Mouse (Mus musculus) midbrain, embryonic 14.5 days (tissue): ENCODE measurements around the gene Hist2h2aa1. TPM values are rescaled to one million over a fixed set of nuclear protein-coding genes. Genes with fewer than 3 reads are reported as not detected.
"Not testable (repeated sequence)": the region's sequence is repeated elsewhere in the genome, so short reads cannot be mapped to it uniquely, and the experiment has no call there.

Experiments used
- ATAC-seq: fragments of 200-750 bp; cut with Nextera tagmentation; 2 replicates; pipeline ENCODE4 v1.8.0; 2017; ENCODE audit warnings: moderate number of reproducible peaks, moderate library complexity; ENCODE audit not compliant: low FRiP score, low TSS enrichment
- DNase-seq: peaks from one replicate; pipeline ENCODE4 v3.0.0-alpha.2; 2015
- H3K27ac ChIP-seq: fragments of 300-500 bp; sonication (generic); replicated peaks from 2 replicates; pipeline ENCODE4 v1.5.1; 2014; ENCODE audit warnings: mild to moderate bottlenecking, low read depth, low read length, moderate library complexity
- H3K27me3 ChIP-seq: fragments of 300-500 bp; sonication (generic); 2 replicates; pipeline ENCODE4 v1.6.1; 2014; ENCODE audit warnings: low read length, control low read depth, mixed read lengths; ENCODE audit not compliant: control insufficient read depth, insufficient read depth
- H3K36me3 ChIP-seq: fragments of 300-500 bp; sonication (generic); 2 replicates; pipeline ENCODE4 v1.6.1; 2014; ENCODE audit warnings: low read length, control low read depth; ENCODE audit not compliant: control insufficient read depth, insufficient read depth
- H3K4me1 ChIP-seq: fragments of 300-500 bp; sonication (generic); 2 replicates; pipeline ENCODE4 v1.6.1; 2014; ENCODE audit warnings: mild to moderate bottlenecking, antibody characterized with exemption, low read length, control low read depth; ENCODE audit not compliant: control insufficient read depth, insufficient read depth
- H3K4me2 ChIP-seq: fragments of 300-500 bp; sonication (generic); 2 replicates; pipeline ENCODE4 v1.6.1; 2014; ENCODE audit warnings: mild to moderate bottlenecking, low read length, moderate library complexity
- H3K4me3 ChIP-seq: fragments of 300-500 bp; sonication (generic); replicated peaks from 2 replicates; pipeline ENCODE4 v1.5.1; 2014; ENCODE audit warnings: low read depth, low read length
- H3K9ac ChIP-seq: fragments of 300-500 bp; sonication (generic); replicated peaks from 2 replicates; pipeline ENCODE4 v1.6.1; 2014; ENCODE audit warnings: mild to moderate bottlenecking, low read length, moderate library complexity
- H3K9me3 ChIP-seq: fragments of 300-500 bp; sonication (generic); 2 replicates; pipeline ENCODE4 v1.6.1; 2016; ENCODE audit warnings: low read length, control low read depth, mixed read lengths; ENCODE audit not compliant: control insufficient read depth
- WGBS: fragments of 180-500 bp; shearing (Covaris S2); extraction: QIAGEN DNeasy Blood & Tissue Kit; methylation state at CpG from one replicate; pipeline ENCODE4 v1.1.7; 2014; 5-methylcytosine and 5-hydroxymethylcytosine counted together
- polyA plus RNA-seq: library from polyadenylated mRNA; unstranded; fragments of >200 nt; fragmentation: Nextera tagmentation; extraction: Ambion mirVana; gene quantifications from 2 replicates; pipeline ENCODE4 v1.2.1, GENCODE M21; 2014

The Hist2h2aa1 gene
- polyA plus RNA-seq, 1 experiment from 2014 or later: 32.0 TPM

GRCm38 (mm10) chr3:96266132-96266710 lies 20.9 kb downstream of the Hist2h2aa1 start:
- H3K4me2 ChIP-seq: no peak overlapping the region
- DNase-seq (no peak), ATAC-seq (no peak)
- no peaks in the 10 kb centered on the region for H3K9me3 ChIP-seq
- WGBS: 93% methylated on average over 8 of the region's 8 CpGs
- H3K27me3 ChIP-seq: no peaks in the 10 kb centered on the region
- no peak overlapping the region for H3K9ac ChIP-seq
- H3K36me3 ChIP-seq: no peaks in the 10 kb centered on the region
- H3K27ac ChIP-seq: no peak overlapping the region
- peaks cover 18% of the 10 kb centered on the region for H3K4me1 ChIP-seq
- H3K4me3 ChIP-seq: no peak overlapping the region

DNA sequence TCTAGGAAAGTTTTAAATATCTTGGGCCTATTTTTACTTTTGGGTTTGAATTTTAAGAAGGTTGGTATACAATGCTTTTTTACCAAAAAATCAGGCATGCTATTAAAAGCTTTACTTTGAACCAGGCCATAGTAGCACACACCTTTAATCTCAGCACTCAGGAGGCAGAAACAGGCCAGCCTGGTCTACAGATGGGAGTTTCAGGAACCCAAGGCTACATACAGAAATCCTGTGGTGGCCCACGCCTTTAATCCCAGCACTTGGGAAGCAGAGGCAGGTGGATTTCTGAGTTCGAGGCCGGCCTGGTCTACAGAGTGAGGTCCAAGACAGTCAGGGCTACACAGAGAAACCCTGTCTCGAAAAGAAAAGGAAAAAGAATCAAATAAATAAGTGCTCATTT lies 22.2 kb downstream of the Hist2h2aa1 start:
- H3K4me3 ChIP-seq: no peak overlapping the region
- no peak for DNase-seq
- H3K4me2 ChIP-seq: peak overlapping the region; percentile 91; the same call in 1 of the 2 replicates
- no peaks in the 10 kb centered on the region for H3K27me3 ChIP-seq
- ATAC-seq: no peak
- no peaks in the 10 kb centered on the region for H3K9me3 ChIP-seq
- H3K36me3 ChIP-seq: no peaks in the 10 kb centered on the region
- H3K9ac ChIP-seq: no peak overlapping the region
- peaks cover 18% of the 10 kb centered on the region for H3K4me1 ChIP-seq
- H3K27ac ChIP-seq: no peak overlapping the region
- 80% methylated on average over 4 of the region's 4 CpGs for WGBS

DNA sequence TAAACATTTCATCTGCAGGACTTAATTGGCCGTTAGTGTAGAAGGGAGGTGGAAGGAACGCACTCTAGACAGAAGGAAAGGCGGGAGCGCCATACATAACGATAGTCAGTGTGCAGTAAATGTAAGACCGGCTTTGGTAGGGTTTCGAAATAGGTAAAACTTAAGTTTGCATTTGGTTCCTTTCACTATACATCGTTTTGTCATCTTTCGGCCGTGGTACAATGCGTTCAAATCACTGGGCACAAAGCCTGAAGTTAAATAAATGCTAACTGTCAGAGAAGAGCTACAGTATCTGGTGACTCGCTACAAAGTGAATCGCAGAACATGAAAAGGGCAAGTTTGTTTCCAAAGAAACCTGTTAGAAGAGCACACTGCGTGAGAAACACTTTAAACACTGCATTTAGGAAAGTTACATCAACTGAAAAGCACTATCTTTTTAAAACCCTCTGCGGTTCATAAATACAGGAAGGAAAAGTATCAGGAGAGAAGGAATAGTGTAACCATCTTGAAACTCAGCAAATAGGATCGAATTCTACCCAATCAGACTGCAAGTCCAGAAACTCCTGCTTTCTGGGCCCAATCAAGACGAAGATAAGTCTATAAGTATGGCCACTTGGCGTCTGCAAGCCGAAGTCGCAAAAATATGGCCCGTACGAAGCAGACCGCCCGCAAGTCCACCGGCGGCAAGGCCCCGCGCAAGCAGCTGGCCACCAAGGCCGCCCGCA lies 22.9 kb downstream of the Hist2h2aa1 start, which contains the start of gene Hist2h3b:
TSS of gene Hist2h3b (plus strand) at position 604 of the 725 bp plus-strand sequence.
- Histone ChIP-seq H3K36me3 (no peaks in the 10 kb centered on the region), H3K9ac (peak within 1 kb of the TSS; percentile 39; the same call in 1 of the 2 replicates), H3K4me3 (peak within 1 kb of the TSS; percentile 40), H3K27ac (peak within 1 kb of the TSS; percentile 79), H3K27me3 (no peaks in the 10 kb centered on the region), H3K4me1 (peaks cover 18% of the 10 kb centered on the region), H3K9me3 (no peaks in the 10 kb centered on the region), H3K4me2 (peak within 1 kb of the TSS; percentile 91)
- 22% methylated on average over 30 of the region's 30 CpGs for WGBS
- DNase-seq (peak; percentile 88), ATAC-seq (peak; percentile 71)

- peak overlapping the region; percentile 39; the same call in 1 of the 2 replicates for H3K9ac ChIP-seq
- ATAC-seq: peak; percentile 55
- not testable (repeated sequence) for DNase-seq, H3K36me3 ChIP-seq, H3K27me3 ChIP-seq, H3K9me3 ChIP-seq
- peak overlapping the region; percentile 91 for H3K4me2 ChIP-seq
- H3K4me3 ChIP-seq: peak overlapping the region; percentile 40
- under 1% methylated on average over 11 of the region's 44 CpGs for WGBS
- H3K4me1 ChIP-seq: peaks cover 17% of the 10 kb centered on the region
- peak overlapping the region; percentile 79 for H3K27ac ChIP-seq
Measured at GRCm38 (mm10) chr3:96268776-96269378, 23.6 kb downstream of the Hist2h2aa1 start.

DNA sequence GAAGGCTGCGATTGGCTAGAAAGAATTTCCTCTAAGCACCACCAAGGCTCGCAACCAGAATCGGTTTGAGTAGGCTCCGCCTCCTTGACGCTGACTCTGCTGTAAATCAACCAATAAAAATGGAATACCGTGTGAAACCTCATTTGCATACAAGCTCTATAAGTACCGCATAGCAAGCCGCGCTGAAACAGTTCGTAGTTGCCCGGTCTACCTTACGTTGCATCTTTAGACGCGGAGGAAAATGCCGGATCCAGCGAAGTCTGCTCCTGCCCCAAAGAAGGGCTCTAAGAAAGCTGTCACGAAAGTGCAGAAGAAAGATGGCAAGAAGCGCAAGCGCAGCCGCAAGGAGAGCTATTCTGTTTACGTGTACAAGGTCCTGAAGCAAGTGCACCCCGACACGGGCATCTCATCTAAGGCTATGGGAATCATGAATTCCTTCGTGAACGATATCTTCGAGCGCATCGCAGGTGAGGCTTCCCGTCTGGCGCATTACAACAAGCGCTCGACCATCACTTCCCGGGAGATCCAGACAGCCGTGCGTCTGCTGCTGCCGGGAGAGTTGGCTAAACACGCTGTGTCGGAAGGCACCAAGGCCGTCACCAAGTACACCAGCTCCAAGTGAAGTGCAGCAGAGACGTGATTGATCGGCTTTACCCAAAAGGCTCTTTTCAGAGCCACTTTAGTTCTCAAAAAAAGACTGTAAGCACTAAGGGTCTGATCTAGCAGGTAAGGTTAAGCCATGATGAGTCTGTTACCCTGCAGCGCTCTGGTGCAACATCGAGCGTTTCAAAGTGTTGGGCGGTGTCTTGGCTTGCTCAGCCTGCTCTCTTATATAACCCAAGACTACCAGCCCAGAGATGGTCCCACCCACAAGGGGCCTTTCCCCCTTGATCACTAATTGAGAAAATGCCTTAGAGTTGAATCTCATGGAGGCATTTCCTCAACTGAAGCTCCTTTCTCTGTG lies 24.5 kb downstream of the Hist2h2aa1 start, which contains the start of gene Hist2h2bb:
TSS of gene Hist2h2bb (plus strand) at position 242 of the 964 bp plus-strand sequence.
- no peaks in the 10 kb centered on the region for H3K9me3 ChIP-seq
- peaks cover 10% of the 10 kb centered on the region for H3K4me1 ChIP-seq
- no peaks in the 10 kb centered on the region for H3K36me3 ChIP-seq
- peak; percentile 96 for DNase-seq
- peak within 1 kb of the TSS; percentile 91 for H3K4me2 ChIP-seq
- ATAC-seq: peak; percentile 97
- WGBS: under 1% methylated on average over 45 of the region's 45 CpGs
- peak within 1 kb of the TSS; percentile 79 for H3K27ac ChIP-seq
- H3K4me3 ChIP-seq: peak within 1 kb of the TSS; percentile 40
- peak within 1 kb of the TSS; percentile 57 for H3K9ac ChIP-seq
- no peaks in the 10 kb centered on the region for H3K27me3 ChIP-seq

GRCm38 (mm10) chr3:96273591-96274465 lies 28.5 kb downstream of the Hist2h2aa1 start:
- Histone ChIP-seq H3K4me1 (0 out of 2 replicates have a peak, but pooled peaks cover 7% of the 10 kb centered on the region), H3K27me3 (no peaks in the 10 kb centered on the region), H3K9ac (no peak overlapping the region), H3K4me2 (no peak overlapping the region), H3K9me3 (no peaks in the 10 kb centered on the region), H3K27ac (no peak overlapping the region), H3K36me3 (no peaks in the 10 kb centered on the region), H3K4me3 (no peak overlapping the region)
- WGBS: 88% methylated on average over 17 of the region's 17 CpGs
- no peak for DNase-seq
- no peak for ATAC-seq

GRCm38 (mm10) chr3:96277428-96277799 lies 32.1 kb downstream of the Hist2h2aa1 start:
- WGBS: 15% methylated on average over 8 of the region's 8 CpGs
- Histone ChIP-seq H3K4me3 (peak overlapping the region; percentile 46), H3K9ac (peak overlapping the region; percentile 55), H3K4me1 (0 out of 2 replicates have a peak, but pooled peaks cover 4% of the 10 kb centered on the region), H3K27ac (peak overlapping the region; percentile 57; the same call in 1 of the 2 replicates), H3K4me2 (peak overlapping the region; percentile 68), H3K27me3 (no peaks in the 10 kb centered on the region), H3K36me3 (no peaks in the 10 kb centered on the region), H3K9me3 (no peaks in the 10 kb centered on the region)
- DNase-seq (peak; percentile 51), ATAC-seq (0 out of 2 replicates have a peak, but pooled peaks have one; percentile 4)
